Comparison of ENCODE assay signal across 8 mouse cellular contexts in the genomic region with DNA sequence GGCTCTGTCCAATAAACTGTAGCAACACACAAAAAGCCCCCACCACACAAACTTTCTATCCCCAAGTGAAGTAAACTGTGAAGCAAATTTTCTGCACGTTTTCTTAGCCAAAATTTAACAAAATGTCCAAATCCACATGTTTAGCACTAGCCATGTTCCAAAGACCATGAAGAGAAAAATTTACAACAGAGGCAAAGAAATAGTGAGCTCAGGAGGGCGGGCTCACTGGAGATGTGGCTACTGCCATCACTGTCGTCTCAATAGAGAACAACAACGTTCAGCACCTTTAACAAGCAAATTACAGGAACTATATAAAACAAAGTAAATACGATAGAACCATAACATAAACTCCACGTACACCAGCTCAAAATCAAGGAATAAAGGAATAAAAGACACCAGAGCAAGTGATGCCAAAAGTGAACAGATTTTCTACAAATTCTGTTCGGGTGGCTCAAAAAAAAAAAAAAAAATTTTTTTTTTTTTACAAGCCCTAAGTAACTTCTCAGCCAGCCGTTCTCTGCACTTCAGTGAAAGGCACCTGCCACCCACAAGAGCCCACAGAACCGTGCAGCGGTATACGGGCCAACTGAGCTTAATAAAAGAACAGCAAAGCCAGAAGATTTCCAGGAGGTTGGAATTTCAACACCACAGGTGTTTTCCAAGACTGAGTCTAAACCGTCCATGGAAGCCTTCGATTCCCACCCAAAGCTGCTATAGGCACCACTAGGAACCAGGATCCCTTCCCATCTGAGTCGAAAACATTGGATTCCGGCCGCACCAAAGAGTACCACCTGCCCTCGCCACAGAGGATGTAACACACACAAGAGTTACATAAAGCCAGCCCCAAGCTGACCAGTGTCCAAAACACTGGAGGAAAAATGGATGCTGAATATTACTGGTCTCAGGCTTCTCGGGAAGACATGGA. TPM values are rescaled to one million over a fixed set of nuclear protein-coding genes. Genes with fewer than 3 reads are reported as not detected.
DNase-seq lines count a peak whose midpoint lies in the region; ATAC-seq and TF ChIP-seq lines count a peak whose summit lies in the region.

No protein-coding gene starts in this region.

- H3K9me3 ChIP-seq in lung, embryonic 16.5 days (ENCODE audit: control insufficient read depth, low read length), result no peaks in the 10 kb centered on the region
- no peaks in the 10 kb centered on the region for H3K9me3 ChIP-seq in forebrain, embryonic 11.5 days (ENCODE audit: control insufficient read depth, low read length)
- no peaks in the 10 kb centered on the region for H3K9me3 ChIP-seq in kidney, postnatal 0 days (replicated peaks; ENCODE audit: low read length)
- H3K9me3 ChIP-seq in neural tube, embryonic 12.5 days, result no peaks in the 10 kb centered on the region

- H3K36me3 ChIP-seq in lung, embryonic 16.5 days (ENCODE audit: control insufficient read depth, insufficient read depth, low read length), result no peaks in the 10 kb centered on the region
- no peaks in the 10 kb centered on the region for H3K36me3 ChIP-seq in forebrain, embryonic 11.5 days (ENCODE audit: control insufficient read depth, insufficient read depth, low read length)
- H3K36me3 ChIP-seq in kidney, postnatal 0 days (ENCODE audit: insufficient read depth, low read length), result no peaks in the 10 kb centered on the region
- H3K36me3 ChIP-seq in neural tube, embryonic 12.5 days, result no peaks in the 10 kb centered on the region

- peaks cover 43% of the 10 kb centered on the region for H3K4me1 ChIP-seq in lung, embryonic 16.5 days (replicated peaks; ENCODE audit: control insufficient read depth, insufficient read depth, low read length)
- H3K4me1 ChIP-seq in forebrain, embryonic 11.5 days (replicated peaks; ENCODE audit: control insufficient read depth, insufficient read depth, low read length), result peaks cover 17% of the 10 kb centered on the region
- H3K4me1 ChIP-seq in kidney, postnatal 0 days (replicated peaks; ENCODE audit: insufficient read depth, low read length), result peaks cover 13% of the 10 kb centered on the region
- peaks cover 31% of the 10 kb centered on the region for H3K4me1 ChIP-seq in neural tube, embryonic 12.5 days

- H3K4me2 ChIP-seq in lung, embryonic 16.5 days (ENCODE audit: low read depth, low read length), result peak overlapping the region; percentile 60
- peak overlapping the region; percentile 87 for H3K4me2 ChIP-seq in forebrain, embryonic 11.5 days (ENCODE audit: low read depth, low read length, severe bottlenecking)
- H3K4me2 ChIP-seq in kidney, postnatal 0 days (ENCODE audit: low read length), result peak overlapping the region; percentile 74
- peak overlapping the region; percentile 85 for H3K4me2 ChIP-seq in neural tube, embryonic 12.5 days (replicated peaks)

- H3K4me3 ChIP-seq in lung, embryonic 16.5 days (ENCODE audit: low read length), result peak overlapping the region; percentile 95
- H3K4me3 ChIP-seq in forebrain, embryonic 11.5 days (ENCODE audit: low read depth, low read length), result peak overlapping the region; percentile 93
- peak overlapping the region; percentile 93 for H3K4me3 ChIP-seq in kidney, postnatal 0 days (replicated peaks; ENCODE audit: low read depth, low read length)
- peak overlapping the region; percentile 95 for H3K4me3 ChIP-seq in neural tube, embryonic 12.5 days

- H3K27me3 ChIP-seq in lung, embryonic 16.5 days (ENCODE audit: control insufficient read depth, insufficient read depth, low read depth, low read length), result no peaks in the 10 kb centered on the region
- no peaks in the 10 kb centered on the region for H3K27me3 ChIP-seq in forebrain, embryonic 11.5 days (ENCODE audit: control insufficient read depth, insufficient read depth, low read length)
- no peaks in the 10 kb centered on the region for H3K27me3 ChIP-seq in kidney, postnatal 0 days (ENCODE audit: insufficient read depth, low read length)
- H3K27me3 ChIP-seq in neural tube, embryonic 12.5 days (replicated peaks), result no peaks in the 10 kb centered on the region

- TF ChIP-seq CTCF in kidney, postnatal 0 days (IDR thresholded peaks at IDR 0.05; ENCODE audit: low read depth), result no peak

- peak overlapping the region; percentile 98 for H3K9ac ChIP-seq in lung, embryonic 16.5 days (ENCODE audit: low read length)
- peak overlapping the region; percentile 100 for H3K9ac ChIP-seq in forebrain, embryonic 11.5 days (ENCODE audit: low read length)
- H3K9ac ChIP-seq in kidney, postnatal 0 days (ENCODE audit: low read depth, low read length), result peak overlapping the region; percentile 95; the same call in 1 of the 2 replicates
- peak overlapping the region; percentile 99 for H3K9ac ChIP-seq in neural tube, embryonic 12.5 days

- DNase-seq in lung, postnatal 10 days, result no peak
- no peak for DNase-seq in forebrain, embryonic 11.5 days (ENCODE audit: low spot score)
- no peak for DNase-seq in kidney, postnatal 0 days (ENCODE audit: low spot score)
- DNase-seq in right cerebral cortex, postnatal 4 days, result no peak
- DNase-seq in urinary bladder, postnatal 25 days (ENCODE audit: low spot score), result no peak

- no peak for ATAC-seq in lung, embryonic 16.5 days (ENCODE audit: low read depth)
- ATAC-seq in forebrain, embryonic 11.5 days (replicated peaks; ENCODE audit: low FRiP score), result no peak
- ATAC-seq in kidney, postnatal 0 days (replicated peaks; ENCODE audit: low FRiP score, low read depth), result no peak
- no peak for ATAC-seq in neural tube, embryonic 12.5 days (ENCODE audit: low FRiP score, low read depth)
- ATAC-seq in megakaryocyte-erythroid progenitor cell, adult 5-6 weeks (replicated peaks; ENCODE audit: low FRiP score, low TSS enrichment, poor library complexity, severe bottlenecking), result no peak

- 26% methylated on average over 18 of the region's 18 CpGs for WGBS in lung, embryonic 16.5 days
- 29% methylated on average over 18 of the region's 18 CpGs for WGBS in forebrain, embryonic 11.5 days
- 34% methylated on average over 18 of the region's 18 CpGs for WGBS in kidney, postnatal 0 days
- WGBS in neural tube, embryonic 12.5 days, result 23% methylated on average over 18 of the region's 18 CpGs

- H3K27ac ChIP-seq in lung, embryonic 16.5 days (ENCODE audit: low read length), result no peak overlapping the region
- H3K27ac ChIP-seq in forebrain, embryonic 11.5 days (ENCODE audit: low read depth, low read length), result no peak overlapping the region; the same call in 1 of the 2 replicates
- H3K27ac ChIP-seq in kidney, postnatal 0 days, result peak overlapping the region; percentile 97; the same call in 1 of the 2 replicates
- no peak overlapping the region for H3K27ac ChIP-seq in neural tube, embryonic 12.5 days

RNA-seq across cellular contexts. Expression of gene Arhgap21, which starts 2.2 kb away (rescaled TPM):
- 10.5 and 11.1 TPM in 2 replicates for polyA plus RNA-seq in lung, embryonic 16.5 days (2015; fragmentation: Nextera tagmentation; extraction: Ambion mirVana)
- polyA plus RNA-seq in forebrain, embryonic 11.5 days (2014; fragmentation: Nextera tagmentation; extraction: Ambion mirVana), result 56.9 and 61.2 TPM in 2 replicates
- polyA plus RNA-seq in kidney, postnatal 0 days (2015; fragmentation: Nextera tagmentation; extraction: Ambion mirVana), result 8.3 and 9.6 TPM in 2 replicates
- polyA plus RNA-seq in neural tube, embryonic 12.5 days (2016; fragmentation: Nextera tagmentation; extraction: Ambion mirVana), result 48.9 and 50.6 TPM in 2 replicates
- 54.8 and 57.8 TPM in 2 replicates for total RNA-seq in megakaryocyte-erythroid progenitor cell, adult 5-6 weeks (2014; fragmentation: Nextera tagmentation)
- total RNA-seq in megakaryocyte-erythroid progenitor cell, adult 5-6 weeks (2017), result 28.3 and 32.9 TPM in 2 replicates
